Mouse (Mus musculus): ENCODE data around the gene Hdac8. TPM values are rescaled to one million over a fixed set of nuclear protein-coding genes. Genes with fewer than 3 reads are reported as not detected.
A peak's percentile ranks its signal among the peaks of the same experiment; 100 is the strongest.

Hdac8 gene
- 6.4 TPM for polyA plus RNA-seq (2012; fragmentation: generic; extraction: Trizol)

GRCm38 (mm10) chrX:102504644-102505481, at the start of gene Hdac8:
Hdac8 (minus strand) TSS chrX:102505359.
- Histone ChIP-seq H3K79me2 (ENCODE audit: control insufficient read depth, insufficient read depth) (no peaks in the 10 kb centered on the region), H3K4me3 (peak within 1 kb of the TSS; percentile 61), H3K4me2 (ENCODE audit: low read depth) (peak within 1 kb of the TSS; percentile 75), H3K27me3 (ENCODE audit: control insufficient read depth, insufficient read depth, insufficient read length) (no peaks in the 10 kb centered on the region), H3ac (ENCODE audit: control insufficient read depth, insufficient read length) (no peak within 1 kb of the TSS), H3K36me3 (ENCODE audit: control insufficient read depth, insufficient read depth) (no peaks in the 10 kb centered on the region)
- TF ChIP-seq TCF12 (IDR thresholded peaks at IDR 0.05; ENCODE audit: insufficient read depth, poor library complexity, severe bottlenecking) (no peak), POLR2AphosphoS2 (IDR thresholded peaks at IDR 0.05; ENCODE audit: insufficient read length, low read depth) (no peak), POLR2A (IDR thresholded peaks at IDR 0.05; ENCODE audit: insufficient read length, low read depth) (peak; percentile 24), MYOG (IDR thresholded peaks at IDR 0.05; ENCODE audit: control insufficient read depth in 1 of 3, insufficient read depth in 1 of 3, insufficient read length in 2 of 3, low read depth in 2 of 3) (no peak), MYOD1 (IDR thresholded peaks at IDR 0.05; ENCODE audit: control insufficient read depth in 1 of 3, insufficient read length in 2 of 3, low read depth in 2 of 3) (no peak), MAX (IDR thresholded peaks at IDR 0.05; ENCODE audit: low read depth) (no peak)

GRCm38 (mm10) chrX:102509205-102509604, 4.0 kb upstream of the Hdac8 start:
- no peak overlapping the region for H3ac ChIP-seq (ENCODE audit: control insufficient read depth, insufficient read length)
- TF ChIP-seq POLR2AphosphoS2 (IDR thresholded peaks at IDR 0.05; ENCODE audit: insufficient read length, low read depth) (no peak), USF1 (IDR thresholded peaks at IDR 0.05; ENCODE audit: low read depth) (no peak), MYOD1 (IDR thresholded peaks at IDR 0.05; ENCODE audit: control insufficient read depth in 1 of 3, insufficient read length in 2 of 3, low read depth in 2 of 3) (no peak)
- no peaks in the 10 kb centered on the region for H3K27me3 ChIP-seq (ENCODE audit: control insufficient read depth, insufficient read depth, insufficient read length)
- H3K79me2 ChIP-seq (ENCODE audit: control insufficient read depth, insufficient read depth): no peaks in the 10 kb centered on the region
- no peaks in the 10 kb centered on the region for H3K36me3 ChIP-seq (ENCODE audit: control insufficient read depth, insufficient read depth)
- no peak overlapping the region for H3K4me3 ChIP-seq
- H3K4me2 ChIP-seq (ENCODE audit: low read depth): no peak overlapping the region

GRCm38 (mm10) chrX:102504179-102504578, 980 bp downstream of the Hdac8 start:
- Histone ChIP-seq H3K79me2 (ENCODE audit: control insufficient read depth, insufficient read depth) (no peaks in the 10 kb centered on the region), H3K4me3 (peak overlapping the region; percentile 61), H3K36me3 (ENCODE audit: control insufficient read depth, insufficient read depth) (no peaks in the 10 kb centered on the region), H3K27me3 (ENCODE audit: control insufficient read depth, insufficient read depth, insufficient read length) (no peaks in the 10 kb centered on the region), H3ac (ENCODE audit: control insufficient read depth, insufficient read length) (no peak overlapping the region), H3K4me2 (ENCODE audit: low read depth) (peak overlapping the region; percentile 75)
- no peak for TF ChIP-seq POLR2AphosphoS2 (IDR thresholded peaks at IDR 0.05; ENCODE audit: insufficient read length, low read depth)

- H3K79me2 ChIP-seq (ENCODE audit: control insufficient read depth, insufficient read depth): no peaks in the 10 kb centered on the region
- H3K36me3 ChIP-seq (ENCODE audit: control insufficient read depth, insufficient read depth): peaks cover 3% of the 10 kb centered on the region
- no peak overlapping the region for H3K4me3 ChIP-seq
- H3K27me3 ChIP-seq (ENCODE audit: control insufficient read depth, insufficient read depth, insufficient read length): no peaks in the 10 kb centered on the region
- H3K4me2 ChIP-seq (ENCODE audit: low read depth): no peak overlapping the region
- no peak overlapping the region for H3ac ChIP-seq (ENCODE audit: control insufficient read depth, insufficient read length)
- TF ChIP-seq SRF (IDR thresholded peaks at IDR 0.05; ENCODE audit: control insufficient read depth, insufficient read length, low read depth) (no peak), CEBPB (IDR thresholded peaks at IDR 0.05; ENCODE audit: insufficient read depth, poor library complexity, severe bottlenecking) (no peak), E2F4 (IDR thresholded peaks at IDR 0.05; ENCODE audit: insufficient read depth) (no peak), USF1 (IDR thresholded peaks at IDR 0.05; ENCODE audit: low read depth) (no peak), TCF3 (IDR thresholded peaks at IDR 0.05; ENCODE audit: insufficient read length, low read depth) (no peak), MAX (IDR thresholded peaks at IDR 0.05; ENCODE audit: low read depth) (no peak), MYOG (IDR thresholded peaks at IDR 0.05; ENCODE audit: control insufficient read depth in 1 of 3, insufficient read depth in 1 of 3, insufficient read length in 2 of 3, low read depth in 2 of 3) (no peak), REST (IDR thresholded peaks at IDR 0.05; ENCODE audit: insufficient read depth, insufficient read length) (no peak), TCF12 (IDR thresholded peaks at IDR 0.05; ENCODE audit: insufficient read depth, poor library complexity, severe bottlenecking) (no peak), POLR2A (IDR thresholded peaks at IDR 0.05; ENCODE audit: insufficient read length, low read depth) (no peak), POLR2AphosphoS2 (IDR thresholded peaks at IDR 0.05; ENCODE audit: insufficient read length, low read depth) (no peak), MYOD1 (IDR thresholded peaks at IDR 0.05; ENCODE audit: control insufficient read depth in 1 of 3, insufficient read length in 2 of 3, low read depth in 2 of 3) (no peak)
These were observed 11.0 kb downstream of the Hdac8 start for GRCm38 (mm10) chrX:102493992-102494730.

- no peak for TF ChIP-seq SRF (IDR thresholded peaks at IDR 0.05; ENCODE audit: control insufficient read depth, insufficient read length, low read depth)
- TF ChIP-seq MYOG (IDR thresholded peaks at IDR 0.05; ENCODE audit: control insufficient read depth in 1 of 3, insufficient read depth in 1 of 3, insufficient read length in 2 of 3, low read depth in 2 of 3): no peak
- no peak for TF ChIP-seq REST (IDR thresholded peaks at IDR 0.05; ENCODE audit: insufficient read depth, insufficient read length)
- TF ChIP-seq E2F4 (IDR thresholded peaks at IDR 0.05; ENCODE audit: insufficient read depth): no peak
- TF ChIP-seq MAX (IDR thresholded peaks at IDR 0.05; ENCODE audit: low read depth): no peak
- no peak for TF ChIP-seq USF1 (IDR thresholded peaks at IDR 0.05; ENCODE audit: low read depth)
- TF ChIP-seq CEBPB (IDR thresholded peaks at IDR 0.05; ENCODE audit: insufficient read depth, poor library complexity, severe bottlenecking): no peak
- Histone ChIP-seq H3K36me3 (ENCODE audit: control insufficient read depth, insufficient read depth) (no peaks in the 10 kb centered on the region), H3K4me2 (ENCODE audit: low read depth) (no peak overlapping the region), H3ac (ENCODE audit: control insufficient read depth, insufficient read length) (no peak overlapping the region), H3K27me3 (ENCODE audit: control insufficient read depth, insufficient read depth, insufficient read length) (no peaks in the 10 kb centered on the region), H3K79me2 (ENCODE audit: control insufficient read depth, insufficient read depth) (no peaks in the 10 kb centered on the region), H3K4me3 (no peak overlapping the region)
These were observed 19.6 kb downstream of the Hdac8 start for GRCm38 (mm10) chrX:102485575-102485974.

Data from myocyte (in vitro differentiated cells).